Mouse (Mus musculus) cerebellum, postnatal 14 days (tissue): ENCODE results near the gene Prss35.

ENCODE experiments used
- DNase-seq, 2 experiments: peaks; one replicate each; pipeline ENCODE4 v3.0.0; 2021; ENCODE audit warnings: mixed read lengths in 2 of 2

The Prss35 gene

GRCm38 (mm10) chr9:86800600-86801163, 57.2 kb downstream of the Prss35 start:
- DNase-seq: peak; percentile 42 to 57
